Mouse (Mus musculus): ENCODE measurements around the gene Gm37419.

DNA sequence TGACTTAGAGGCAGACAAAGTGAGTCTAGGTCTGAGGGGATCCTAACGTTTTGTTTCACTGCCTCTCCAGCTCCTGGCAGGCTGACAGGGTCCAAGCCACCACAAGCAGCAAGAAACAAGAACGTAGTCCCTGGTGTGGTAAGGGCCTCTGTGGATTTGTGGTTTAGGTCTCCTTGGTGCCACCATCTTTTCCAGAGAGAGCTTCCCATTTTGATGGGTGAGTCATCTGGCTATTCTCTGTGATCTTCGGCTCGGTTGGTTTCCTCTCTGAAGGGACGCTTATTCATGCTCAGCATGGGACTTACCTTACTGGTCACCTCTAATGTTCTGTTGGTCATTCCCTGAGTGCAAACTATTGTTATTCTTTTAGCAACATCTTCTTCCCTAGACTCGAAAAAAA lies 28.0 kb downstream of the Gm37419 start:
- TF ChIP-seq EP300 (IDR thresholded peaks at IDR 0.05; ENCODE audit: low read depth), result no peak
- TF ChIP-seq CTCF (IDR thresholded peaks at IDR 0.05; ENCODE audit: low read depth), result no peak

Measured in liver, embryonic 14.5 days (tissue).